Mouse (Mus musculus): ENCODE results near the gene Rab43.

The Rab43 gene

DNA sequence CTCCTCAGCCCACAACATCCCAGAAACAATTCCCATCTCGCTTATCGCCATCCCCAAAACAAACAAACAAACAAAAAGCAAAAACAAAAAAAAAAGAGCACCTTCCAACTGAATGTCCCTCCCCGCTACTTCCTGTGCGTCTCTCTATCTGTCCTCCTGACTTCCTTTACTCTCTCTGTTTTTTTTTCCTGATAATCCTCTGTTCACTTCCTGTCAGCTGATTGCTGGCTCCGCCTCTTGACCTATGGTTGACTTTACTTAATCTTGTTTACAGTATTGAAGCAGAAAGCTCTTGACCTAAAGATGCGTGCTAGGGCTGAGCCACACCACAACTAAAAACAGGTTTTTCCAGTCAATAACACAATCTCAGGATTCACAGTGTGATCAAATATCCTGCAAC, 63.4 kb downstream of the Rab43 start:
- DNase-seq (ENCODE audit: low spot score), result no peak

DNA sequence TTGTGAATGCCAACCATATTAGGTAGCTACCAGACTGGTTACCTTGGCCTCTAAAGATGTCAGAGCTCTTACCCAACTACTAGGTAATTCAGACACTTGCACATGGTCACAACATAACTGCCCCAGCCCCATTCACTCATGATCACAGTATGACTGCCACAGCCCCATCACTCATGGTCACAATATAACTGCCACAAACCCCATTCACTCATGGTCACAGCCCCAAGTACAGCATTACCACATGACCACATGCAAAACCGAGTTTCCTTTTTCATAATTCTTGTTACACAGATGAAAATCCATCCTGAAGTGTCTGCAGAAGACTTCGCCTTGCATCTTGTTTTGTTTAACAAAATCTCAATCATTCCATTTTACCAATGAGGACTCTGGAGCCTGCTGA, 63.9 kb downstream of the Rab43 start:
- DNase-seq (ENCODE audit: low spot score), result no peak

DNA sequence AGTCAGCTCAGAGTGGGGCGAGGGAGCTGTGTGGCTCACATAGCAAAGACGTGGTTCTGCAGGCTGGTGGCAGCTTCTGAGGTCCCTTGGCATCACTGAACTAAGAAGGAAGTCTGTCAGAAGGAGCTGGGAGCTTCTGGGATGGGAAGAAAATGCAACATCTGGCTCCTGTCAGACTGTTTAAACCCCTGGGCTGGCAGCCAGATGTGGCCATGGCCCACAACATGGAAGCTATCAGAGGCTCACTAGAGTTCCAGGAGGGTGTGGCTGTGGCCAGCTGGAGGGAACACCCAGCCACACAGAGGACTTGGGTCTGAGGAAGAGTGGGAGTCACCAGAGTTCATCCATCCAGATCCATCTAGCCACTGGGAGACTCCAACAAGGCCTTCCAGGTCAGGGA, 65.1 kb downstream of the Rab43 start:
- no peak for DNase-seq (ENCODE audit: low spot score)

DNA sequence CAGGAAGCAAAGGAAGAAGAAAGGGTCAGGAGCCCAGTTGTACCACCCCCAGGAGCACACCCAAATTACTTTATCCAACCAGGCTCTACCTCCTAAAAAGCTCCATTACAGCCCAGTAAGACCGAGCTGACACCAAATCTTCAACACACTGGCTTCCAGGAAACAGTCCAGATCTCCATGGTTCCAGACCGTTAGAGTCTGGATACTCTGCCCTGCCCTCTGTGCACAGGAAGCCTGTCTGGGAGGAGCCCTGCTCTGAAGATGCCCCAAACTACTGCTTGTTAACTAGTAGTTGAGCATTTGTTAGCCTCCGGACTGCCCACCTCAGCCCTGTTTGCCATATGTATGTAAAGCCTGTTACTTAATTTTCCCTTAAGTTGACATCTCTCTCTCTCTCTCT, 65.9 kb downstream of the Rab43 start:
- no peak for DNase-seq (ENCODE audit: low spot score)

DNA sequence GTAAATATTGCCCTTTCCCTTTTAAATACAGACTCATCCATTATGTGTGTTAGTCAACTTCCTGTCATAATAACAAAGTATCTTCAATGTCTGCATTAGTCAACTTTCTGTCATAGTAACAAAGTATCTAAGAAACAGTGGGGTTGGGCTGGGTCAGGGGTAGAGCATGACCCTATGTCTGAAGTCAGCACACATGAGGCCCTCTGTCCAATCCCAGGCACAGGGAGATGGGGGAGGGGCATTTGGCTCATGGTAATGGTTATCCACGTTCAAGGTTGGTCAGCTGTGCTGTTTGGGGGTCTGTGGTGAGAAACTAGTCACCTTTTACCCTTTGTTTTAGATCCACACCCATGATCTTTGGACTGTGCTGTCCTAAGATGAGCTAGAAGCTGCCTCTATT, 66.7 kb downstream of the Rab43 start:
- no peak for DNase-seq (ENCODE audit: low spot score)

DNA sequence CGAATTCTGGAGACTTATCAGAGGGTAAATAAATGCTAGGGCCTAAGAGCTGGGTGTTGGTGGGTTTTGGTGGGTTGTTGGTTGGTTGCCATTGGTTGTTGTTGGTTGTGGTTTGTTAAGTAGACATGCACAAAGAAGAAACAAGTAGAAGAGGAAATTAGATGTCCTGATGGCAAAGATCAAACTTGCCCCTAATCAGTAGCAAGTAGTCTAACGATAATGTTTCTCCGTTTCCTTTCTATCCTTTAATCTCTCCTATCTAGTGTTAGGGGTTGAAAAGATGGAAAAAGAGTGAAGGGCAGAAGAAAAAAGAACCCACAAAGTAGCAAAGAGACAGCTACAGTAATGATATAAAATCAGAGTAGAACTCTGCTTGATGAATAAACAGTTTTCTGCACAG, 67.3 kb downstream of the Rab43 start:
- no peak for DNase-seq (ENCODE audit: low spot score)

DNA sequence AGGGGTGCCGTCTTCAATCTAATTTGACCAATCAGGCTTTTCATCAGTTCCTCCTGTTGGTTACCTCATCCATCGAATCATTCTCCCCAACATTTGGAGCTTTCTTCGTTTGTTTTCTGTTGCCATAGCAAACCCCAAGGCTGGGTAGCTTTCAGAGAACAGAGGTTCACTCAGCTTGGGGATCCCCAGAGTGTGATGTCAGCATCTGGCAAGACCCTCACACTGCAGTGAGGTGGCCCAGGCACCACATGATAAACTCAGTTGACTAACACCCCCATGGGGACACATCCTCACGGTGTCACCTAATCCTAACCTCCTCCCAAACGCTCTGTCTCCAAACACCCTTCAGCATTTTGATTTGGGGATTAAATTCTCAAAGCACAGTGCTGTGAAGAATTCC, 68.7 kb downstream of the Rab43 start:
- DNase-seq (ENCODE audit: low spot score), result no peak

DNA sequence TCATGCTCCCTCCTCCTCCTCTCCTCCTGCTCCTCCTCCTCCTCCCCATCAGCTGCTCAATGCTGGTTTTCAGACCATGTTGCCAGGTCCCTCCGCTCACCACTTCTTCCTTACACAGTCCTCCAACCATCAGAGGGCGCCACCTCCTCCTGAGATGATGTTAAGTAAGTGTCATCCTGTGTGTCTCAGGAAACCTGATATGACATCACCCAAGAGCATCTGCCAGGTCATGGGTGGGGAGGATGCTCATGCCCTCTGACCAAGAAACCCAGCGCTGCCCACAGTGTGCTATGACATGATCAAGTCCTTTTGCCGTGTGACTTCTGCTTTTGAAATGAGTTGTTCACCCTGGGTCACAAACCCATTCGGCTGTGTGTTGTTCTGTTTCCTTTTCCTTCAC, 69.2 kb downstream of the Rab43 start:
- no peak for DNase-seq (ENCODE audit: low spot score)

DNA sequence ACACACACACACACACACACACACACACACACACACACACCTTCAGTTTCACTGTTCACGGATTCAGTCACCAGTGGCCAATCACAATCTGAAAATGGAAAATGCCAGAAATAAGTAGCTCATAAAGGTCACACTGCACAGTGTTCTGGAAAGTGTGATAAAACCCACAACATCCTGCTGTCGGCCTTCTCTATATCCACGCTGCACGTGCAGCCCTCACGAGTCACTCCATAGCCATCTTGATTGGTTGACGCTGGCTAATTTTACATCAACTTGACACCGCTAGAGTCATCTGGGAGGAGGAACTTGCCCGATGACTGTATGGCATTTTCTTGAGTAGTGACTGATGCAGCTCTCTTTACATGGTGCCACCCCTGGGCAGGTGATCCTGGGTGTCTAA, 70.0 kb downstream of the Rab43 start:
- DNase-seq (ENCODE audit: low spot score), result no peak

DNA sequence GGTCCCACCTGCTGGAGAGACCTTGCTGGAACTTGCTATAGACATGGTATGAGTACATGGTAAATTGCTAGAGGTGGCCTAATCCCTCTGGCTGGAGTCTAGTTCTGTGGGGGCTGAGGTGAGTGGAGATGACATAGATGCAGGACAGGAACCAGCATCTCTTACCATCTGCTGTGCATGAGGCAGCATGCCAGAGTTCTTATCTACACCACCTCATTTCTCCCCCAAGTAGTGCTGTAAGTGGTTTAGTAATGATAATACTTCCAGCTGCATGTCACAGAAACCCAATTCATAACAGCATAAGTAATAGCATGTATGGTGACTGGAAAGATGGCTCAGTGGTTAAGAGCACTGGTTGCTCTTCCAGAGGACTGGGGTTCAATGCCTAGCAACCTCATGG, 71.5 kb downstream of the Rab43 start:
- DNase-seq (ENCODE audit: low spot score), result no peak

DNA sequence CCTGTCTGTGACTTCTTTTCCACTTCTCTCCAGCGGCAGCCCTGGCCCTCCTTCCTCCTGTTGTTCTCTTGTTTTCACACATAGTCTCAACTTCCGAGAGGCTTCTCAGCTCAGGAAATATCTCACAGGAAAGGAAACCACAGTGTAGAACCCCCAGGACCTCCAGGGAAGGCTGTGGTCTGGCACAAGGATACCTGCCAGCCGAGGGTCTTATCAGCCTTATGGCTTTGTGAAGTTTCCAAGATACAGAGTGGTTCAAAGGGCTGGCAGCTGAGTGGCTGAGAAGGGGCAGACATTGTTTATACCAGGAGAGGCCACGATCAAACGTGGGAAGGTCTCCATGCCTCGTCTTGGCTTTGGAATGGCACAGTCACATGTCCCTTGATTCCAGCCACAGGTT, 72.1 kb downstream of the Rab43 start:
- DNase-seq (ENCODE audit: low spot score), result no peak
